Mouse (Mus musculus) intestine, embryonic 15.5 days (tissue): ENCODE measurements around the gene Tmtc2. TPM values are rescaled to one million over a fixed set of nuclear protein-coding genes. Genes with fewer than 3 reads are reported as not detected.
A peak's percentile ranks its signal among the peaks of the same experiment; 100 is the strongest.

ENCODE experiments used
- ATAC-seq: fragments of 200-750 bp; cut with Nextera tagmentation; 2 replicates; pipeline ENCODE4 v1.8.0; 2017; ENCODE audit warnings: moderate TSS enrichment, moderate library complexity
- H3K27ac ChIP-seq: fragments of 300-500 bp; sonication (generic); 2 replicates; pipeline ENCODE4 v1.5.1; 2015; ENCODE audit warnings: mild to moderate bottlenecking, inconsistent platforms
- H3K27me3 ChIP-seq: fragments of 300-500 bp; sonication (generic); replicated peaks from 2 replicates; pipeline ENCODE4 v1.6.1; 2015; ENCODE audit warnings: inconsistent platforms
- H3K36me3 ChIP-seq: fragments of 300-500 bp; sonication (generic); 2 replicates; pipeline ENCODE4 v1.6.1; 2015; ENCODE audit warnings: inconsistent platforms
- H3K4me1 ChIP-seq: fragments of 300-500 bp; sonication (generic); replicated peaks from 2 replicates; pipeline ENCODE4 v1.6.1; 2015; ENCODE audit warnings: inconsistent platforms
- H3K4me2 ChIP-seq: fragments of 300-500 bp; sonication (generic); replicated peaks from 2 replicates; pipeline ENCODE4 v1.6.1; 2015; ENCODE audit warnings: mild to moderate bottlenecking, inconsistent platforms
- H3K4me3 ChIP-seq: fragments of 300-500 bp; sonication (generic); replicated peaks from 2 replicates; pipeline ENCODE4 v1.5.1; 2015; ENCODE audit warnings: inconsistent platforms
- H3K9ac ChIP-seq: fragments of 300-500 bp; sonication (generic); 2 replicates; pipeline ENCODE4 v1.6.1; 2015; ENCODE audit warnings: inconsistent platforms
- H3K9me3 ChIP-seq: fragments of 300-500 bp; sonication (generic); 2 replicates; pipeline ENCODE4 v1.6.1; 2016; ENCODE audit warnings: inconsistent platforms
- WGBS: fragments of 180-500 bp; shearing (Covaris S2); methylation state at CpG from one replicate; pipeline ENCODE4 v1.1.7; 2015; 5-methylcytosine and 5-hydroxymethylcytosine counted together
- polyA plus RNA-seq: library from polyadenylated mRNA; unstranded; fragments of >200 nt; fragmentation: Nextera tagmentation; extraction: Ambion mirVana; gene quantifications from 2 replicates; pipeline ENCODE4 v1.2.1, GENCODE M21; 2015

Tmtc2 gene
- 8.7 and 9.1 TPM in 2 replicates for polyA plus RNA-seq

- H3K36me3 ChIP-seq = no peaks in the 10 kb centered on the region
- WGBS = under 1% methylated on average over 57 of the region's 61 CpGs
- H3K4me3 ChIP-seq = peak within 1 kb of the TSS; percentile 79
- peak within 1 kb of the TSS; percentile 74 for H3K9ac ChIP-seq
- peak within 1 kb of the TSS; percentile 87 for H3K27ac ChIP-seq
- H3K9me3 ChIP-seq = no peaks in the 10 kb centered on the region
- no peaks in the 10 kb centered on the region for H3K4me1 ChIP-seq
- H3K27me3 ChIP-seq = no peaks in the 10 kb centered on the region
- peak; percentile 98 for ATAC-seq
- H3K4me2 ChIP-seq = peak within 1 kb of the TSS; percentile 89
Measured at GRCm38 (mm10) chr10:105573908-105574694, at the start of gene Tmtc2. TSS of gene Tmtc2 (minus strand) at chr10:105574451.

GRCm38 (mm10) chr10:105612117-105612516 lies 37.9 kb upstream of the Tmtc2 start:
- Histone ChIP-seq H3K36me3 (no peaks in the 10 kb centered on the region), H3K4me2 (no peak overlapping the region), H3K4me3 (no peak overlapping the region), H3K9me3 (no peaks in the 10 kb centered on the region), H3K27ac (no peak overlapping the region), H3K27me3 (no peaks in the 10 kb centered on the region), H3K4me1 (no peaks in the 10 kb centered on the region), H3K9ac (no peak overlapping the region)
- 81% methylated on average over 3 of the region's 3 CpGs for WGBS
- no peak for ATAC-seq

- Histone ChIP-seq H3K27ac (no peak overlapping the region), H3K4me1 (no peaks in the 10 kb centered on the region), H3K27me3 (no peaks in the 10 kb centered on the region), H3K36me3 (no peaks in the 10 kb centered on the region), H3K9ac (no peak overlapping the region), H3K9me3 (no peaks in the 10 kb centered on the region), H3K4me2 (no peak overlapping the region), H3K4me3 (no peak overlapping the region)
- no peak for ATAC-seq
- 61% methylated on average over 8 of the region's 8 CpGs for WGBS
Measured at GRCm38 (mm10) chr10:105598826-105599225, 24.6 kb upstream of the Tmtc2 start.

GRCm38 (mm10) chr10:105597226-105597625 lies 23.0 kb upstream of the Tmtc2 start:
- 69% methylated on average over 3 of the region's 3 CpGs for WGBS
- Histone ChIP-seq H3K4me3 (no peak overlapping the region), H3K4me1 (no peaks in the 10 kb centered on the region), H3K36me3 (no peaks in the 10 kb centered on the region), H3K4me2 (no peak overlapping the region), H3K9me3 (no peaks in the 10 kb centered on the region), H3K27me3 (no peaks in the 10 kb centered on the region), H3K9ac (no peak overlapping the region), H3K27ac (no peak overlapping the region)
- ATAC-seq = no peak

GRCm38 (mm10) chr10:105595480-105596102 lies 21.3 kb upstream of the Tmtc2 start:
- no peaks in the 10 kb centered on the region for H3K36me3 ChIP-seq
- no peak overlapping the region for H3K4me2 ChIP-seq
- H3K27ac ChIP-seq = no peak overlapping the region
- no peaks in the 10 kb centered on the region for H3K4me1 ChIP-seq
- no peak overlapping the region for H3K9ac ChIP-seq
- 64% methylated on average over 7 of the region's 7 CpGs for WGBS
- ATAC-seq = no peak
- no peaks in the 10 kb centered on the region for H3K9me3 ChIP-seq
- H3K27me3 ChIP-seq = no peaks in the 10 kb centered on the region
- no peak overlapping the region for H3K4me3 ChIP-seq

GRCm38 (mm10) chr10:105588141-105588540 lies 13.9 kb upstream of the Tmtc2 start:
- no peaks in the 10 kb centered on the region for H3K27me3 ChIP-seq
- H3K4me3 ChIP-seq = no peak overlapping the region
- ATAC-seq = no peak
- no peaks in the 10 kb centered on the region for H3K9me3 ChIP-seq
- no peak overlapping the region for H3K4me2 ChIP-seq
- no peak overlapping the region for H3K27ac ChIP-seq
- H3K36me3 ChIP-seq = no peaks in the 10 kb centered on the region
- H3K4me1 ChIP-seq = no peaks in the 10 kb centered on the region
- H3K9ac ChIP-seq = no peak overlapping the region

- Histone ChIP-seq H3K4me1 (no peaks in the 10 kb centered on the region), H3K9me3 (no peaks in the 10 kb centered on the region), H3K27me3 (no peaks in the 10 kb centered on the region), H3K36me3 (no peaks in the 10 kb centered on the region), H3K4me2 (no peak overlapping the region), H3K9ac (no peak overlapping the region), H3K27ac (no peak overlapping the region), H3K4me3 (no peak overlapping the region)
- 43% methylated on average over 2 of the region's 2 CpGs for WGBS
- no peak for ATAC-seq
Measured at GRCm38 (mm10) chr10:105579318-105579717, 5.1 kb upstream of the Tmtc2 start.

GRCm38 (mm10) chr10:105578291-105578845 lies 4.1 kb upstream of the Tmtc2 start:
- Histone ChIP-seq H3K4me3 (no peak overlapping the region), H3K27me3 (no peaks in the 10 kb centered on the region), H3K27ac (no peak overlapping the region), H3K36me3 (no peaks in the 10 kb centered on the region), H3K9ac (no peak overlapping the region), H3K4me2 (no peak overlapping the region), H3K4me1 (no peaks in the 10 kb centered on the region), H3K9me3 (no peaks in the 10 kb centered on the region)
- no peak for ATAC-seq
- 47% methylated on average over 8 of the region's 8 CpGs for WGBS

- Histone ChIP-seq H3K4me2 (peak overlapping the region; percentile 89), H3K36me3 (no peaks in the 10 kb centered on the region), H3K27me3 (no peaks in the 10 kb centered on the region), H3K4me3 (peak overlapping the region; percentile 79), H3K9me3 (no peaks in the 10 kb centered on the region), H3K9ac (peak overlapping the region; percentile 74), H3K4me1 (no peaks in the 10 kb centered on the region), H3K27ac (peak overlapping the region; percentile 87)
- under 1% methylated on average over 44 of the region's 44 CpGs for WGBS
- peak; percentile 75 for ATAC-seq
Measured at GRCm38 (mm10) chr10:105574695-105575660, 727 bp upstream of the Tmtc2 start.

GRCm38 (mm10) chr10:105573306-105573907 lies 844 bp downstream of the Tmtc2 start:
- peak overlapping the region; percentile 74 for H3K9ac ChIP-seq
- no peaks in the 10 kb centered on the region for H3K36me3 ChIP-seq
- peak overlapping the region; percentile 87 for H3K27ac ChIP-seq
- ATAC-seq = peak; percentile 19
- H3K27me3 ChIP-seq = no peaks in the 10 kb centered on the region
- H3K4me1 ChIP-seq = no peaks in the 10 kb centered on the region
- peak overlapping the region; percentile 79 for H3K4me3 ChIP-seq
- under 1% methylated on average over 37 of the region's 37 CpGs for WGBS
- H3K4me2 ChIP-seq = peak overlapping the region; percentile 89
- no peaks in the 10 kb centered on the region for H3K9me3 ChIP-seq

GRCm38 (mm10) chr10:105572829-105573228 lies 1.4 kb downstream of the Tmtc2 start:
- 4% methylated on average over 16 of the region's 16 CpGs for WGBS
- H3K9ac ChIP-seq = peak overlapping the region; percentile 33; the same call in 1 of the 2 replicates

More at GRCm38 (mm10) chr10:105572829-105573228, 1.4 kb downstream of the Tmtc2 start:
- H3K36me3 ChIP-seq = no peaks in the 10 kb centered on the region
- ATAC-seq = no peak
- H3K9me3 ChIP-seq = no peaks in the 10 kb centered on the region
- H3K4me2 ChIP-seq = peak overlapping the region; percentile 89
- peak overlapping the region; percentile 79 for H3K4me3 ChIP-seq
- H3K4me1 ChIP-seq = no peaks in the 10 kb centered on the region
- no peak overlapping the region for H3K27ac ChIP-seq
- no peaks in the 10 kb centered on the region for H3K27me3 ChIP-seq
